Mouse (Mus musculus) heart, embryonic 15.5 days (tissue): Measurements from ENCODE around the gene Cherp. TPM values are rescaled to one million over a fixed set of nuclear protein-coding genes. Genes with fewer than 3 reads are reported as not detected.

Experiments
- ATAC-seq: fragments of 200-750 bp; cut with Nextera tagmentation; replicated peaks from 2 replicates; pipeline ENCODE4 v1.8.0; 2017; ENCODE audit warnings: low read depth, moderate TSS enrichment; ENCODE audit not compliant: insufficient number of reproducible peaks, insufficient read depth, low FRiP score
- H3K27ac ChIP-seq: fragments of 300-500 bp; sonication (generic); 2 replicates; pipeline ENCODE4 v1.5.1; 2015; ENCODE audit warnings: mild to moderate bottlenecking, inconsistent platforms
- H3K27me3 ChIP-seq: fragments of 300-500 bp; sonication (generic); 2 replicates; pipeline ENCODE4 v1.6.1; 2015; ENCODE audit warnings: inconsistent platforms
- H3K36me3 ChIP-seq: fragments of 300-500 bp; sonication (generic); 2 replicates; pipeline ENCODE4 v1.6.1; 2015; ENCODE audit warnings: mild to moderate bottlenecking, inconsistent platforms
- H3K4me1 ChIP-seq: fragments of 300-500 bp; sonication (generic); replicated peaks from 2 replicates; pipeline ENCODE4 v1.6.1; 2015; ENCODE audit warnings: inconsistent platforms
- H3K4me2 ChIP-seq: fragments of 300-500 bp; sonication (generic); 2 replicates; pipeline ENCODE4 v1.6.1; 2015; ENCODE audit warnings: inconsistent platforms, mild to moderate bottlenecking, moderate library complexity
- H3K4me3 ChIP-seq: fragments of 300-500 bp; sonication (generic); 2 replicates; pipeline ENCODE4 v1.5.1; 2015; ENCODE audit warnings: mild to moderate bottlenecking, inconsistent platforms
- H3K9ac ChIP-seq: fragments of 300-500 bp; sonication (generic); 2 replicates; pipeline ENCODE4 v1.6.1; 2015; ENCODE audit warnings: mild to moderate bottlenecking, inconsistent platforms
- H3K9me3 ChIP-seq: fragments of 300-500 bp; sonication (generic); replicated peaks from 2 replicates; pipeline ENCODE4 v1.6.1; 2016; ENCODE audit warnings: inconsistent platforms
- WGBS: fragments of 180-500 bp; shearing (Covaris S2); methylation state at CpG from one replicate; pipeline ENCODE4 v1.1.7; 2015; ENCODE audit warnings: mixed read lengths; 5-methylcytosine and 5-hydroxymethylcytosine counted together
- polyA plus RNA-seq: library from polyadenylated mRNA; unstranded; fragments of >200 nt; fragmentation: Nextera tagmentation; extraction: Ambion mirVana; gene quantifications from 2 replicates; pipeline ENCODE4 v1.2.1, GENCODE M21; 2015

The Cherp gene
- polyA plus RNA-seq, 1 experiment from 2014 or later, result 36.1 TPM

GRCm38 (mm10) chr8:72469984-72470383 lies 5.0 kb downstream of the Cherp start:
- Histone ChIP-seq H3K9ac (no peak overlapping the region), H3K36me3 (peaks cover 79% of the 10 kb centered on the region), H3K9me3 (no peaks in the 10 kb centered on the region), H3K4me2 (no peak overlapping the region), H3K4me1 (peaks cover 14% of the 10 kb centered on the region), H3K27me3 (no peaks in the 10 kb centered on the region), H3K27ac (no peak overlapping the region), H3K4me3 (no peak overlapping the region)
- whole genome bisulfite sequencing, result 88% methylated on average over 8 of the region's 8 CpGs
- no peak for ATAC-seq

- Histone ChIP-seq H3K27me3 (no peaks in the 10 kb centered on the region), H3K4me1 (peaks cover 12% of the 10 kb centered on the region), H3K4me2 (no peak overlapping the region), H3K9ac (no peak overlapping the region), H3K9me3 (no peaks in the 10 kb centered on the region), H3K36me3 (peaks cover 87% of the 10 kb centered on the region), H3K27ac (no peak overlapping the region), H3K4me3 (no peak overlapping the region)
- no peak for ATAC-seq
- WGBS, result 83% methylated on average over 2 of the region's 2 CpGs
These were observed 5.8 kb downstream of the Cherp start for GRCm38 (mm10) chr8:72469243-72469642.

GRCm38 (mm10) chr8:72464211-72464610 lies 10.8 kb downstream of the Cherp start:
- no peak overlapping the region for H3K9ac ChIP-seq
- H3K27ac ChIP-seq, result no peak overlapping the region
- H3K4me1 ChIP-seq, result no peaks in the 10 kb centered on the region
- H3K36me3 ChIP-seq, result peaks cover 99% of the 10 kb centered on the region
- WGBS, result 93% methylated on average over 10 of the region's 10 CpGs
- H3K27me3 ChIP-seq, result no peaks in the 10 kb centered on the region
- no peak overlapping the region for H3K4me2 ChIP-seq
- H3K9me3 ChIP-seq, result no peaks in the 10 kb centered on the region
- H3K4me3 ChIP-seq, result no peak overlapping the region
- ATAC-seq, result no peak

GRCm38 (mm10) chr8:72459881-72460533 lies 15.0 kb downstream of the Cherp start:
- Histone ChIP-seq H3K4me1 (no peaks in the 10 kb centered on the region), H3K27me3 (no peaks in the 10 kb centered on the region), H3K27ac (no peak overlapping the region), H3K9ac (no peak overlapping the region), H3K9me3 (no peaks in the 10 kb centered on the region), H3K36me3 (peaks cover 67% of the 10 kb centered on the region), H3K4me3 (no peak overlapping the region), H3K4me2 (no peak overlapping the region)
- WGBS, result 92% methylated on average over 4 of the region's 4 CpGs
- no peak for ATAC-seq

GRCm38 (mm10) chr8:72458457-72458856 lies 16.6 kb downstream of the Cherp start:
- no peak overlapping the region for H3K27ac ChIP-seq
- peaks cover 60% of the 10 kb centered on the region for H3K36me3 ChIP-seq
- no peak overlapping the region for H3K4me2 ChIP-seq
- H3K9me3 ChIP-seq, result no peaks in the 10 kb centered on the region
- 82% methylated on average over 6 of the region's 6 CpGs for WGBS
- ATAC-seq, result no peak
- H3K27me3 ChIP-seq, result no peaks in the 10 kb centered on the region
- no peaks in the 10 kb centered on the region for H3K4me1 ChIP-seq
- no peak overlapping the region for H3K9ac ChIP-seq
- H3K4me3 ChIP-seq, result no peak overlapping the region

GRCm38 (mm10) chr8:72457806-72458205 lies 17.2 kb downstream of the Cherp start:
- no peak for ATAC-seq
- H3K4me1 ChIP-seq, result no peaks in the 10 kb centered on the region
- no peak overlapping the region for H3K4me3 ChIP-seq
- no peak overlapping the region for H3K4me2 ChIP-seq
- H3K27ac ChIP-seq, result no peak overlapping the region
- H3K27me3 ChIP-seq, result no peaks in the 10 kb centered on the region
- no peak overlapping the region for H3K9ac ChIP-seq
- peaks cover 60% of the 10 kb centered on the region for H3K36me3 ChIP-seq
- WGBS, result 87% methylated on average over 3 of the region's 3 CpGs
- no peaks in the 10 kb centered on the region for H3K9me3 ChIP-seq

- H3K4me2 ChIP-seq, result no peak overlapping the region
- H3K27me3 ChIP-seq, result no peaks in the 10 kb centered on the region
- peaks cover 47% of the 10 kb centered on the region for H3K36me3 ChIP-seq
- WGBS, result 60% methylated on average over 4 of the region's 4 CpGs
- no peaks in the 10 kb centered on the region for H3K9me3 ChIP-seq
- no peak overlapping the region for H3K4me3 ChIP-seq
- H3K9ac ChIP-seq, result no peak overlapping the region
- no peaks in the 10 kb centered on the region for H3K4me1 ChIP-seq
- no peak overlapping the region for H3K27ac ChIP-seq
- ATAC-seq, result no peak
These were observed 19.7 kb downstream of the Cherp start for GRCm38 (mm10) chr8:72455317-72455716.

- Histone ChIP-seq H3K9ac (no peak overlapping the region), H3K4me1 (no peaks in the 10 kb centered on the region), H3K9me3 (no peaks in the 10 kb centered on the region), H3K27me3 (no peaks in the 10 kb centered on the region), H3K4me3 (no peak overlapping the region), H3K4me2 (no peak overlapping the region), H3K36me3 (peaks cover 49% of the 10 kb centered on the region), H3K27ac (no peak overlapping the region)
- 97% methylated on average over 2 of the region's 2 CpGs for WGBS
- no peak for ATAC-seq
These were observed 21.1 kb downstream of the Cherp start for GRCm38 (mm10) chr8:72453904-72454303.

- Histone ChIP-seq H3K9ac (no peak overlapping the region), H3K4me2 (no peak overlapping the region), H3K9me3 (no peaks in the 10 kb centered on the region), H3K4me1 (no peaks in the 10 kb centered on the region), H3K27me3 (no peaks in the 10 kb centered on the region), H3K27ac (no peak overlapping the region), H3K4me3 (no peak overlapping the region), H3K36me3 (peaks cover 41% of the 10 kb centered on the region)
- 66% methylated on average over 8 of the region's 8 CpGs for WGBS
- no peak for ATAC-seq
These were observed 23.5 kb downstream of the Cherp start for GRCm38 (mm10) chr8:72451516-72451915.

- Histone ChIP-seq H3K4me2 (no peak overlapping the region), H3K4me3 (no peak overlapping the region), H3K36me3 (peaks cover 12% of the 10 kb centered on the region), H3K27ac (no peak overlapping the region), H3K9ac (no peak overlapping the region), H3K4me1 (peaks cover 4% of the 10 kb centered on the region; the same call in 1 of the 2 replicates), H3K9me3 (no peaks in the 10 kb centered on the region), H3K27me3 (no peaks in the 10 kb centered on the region)
- ATAC-seq, result no peak
- WGBS, result 90% methylated on average over 6 of the region's 6 CpGs
These were observed 30.0 kb downstream of the Cherp start for GRCm38 (mm10) chr8:72445071-72445470.

- Histone ChIP-seq H3K27ac (0 out of 2 replicates have a peak overlapping the region, but pooled peaks have one; percentile 29), H3K4me1 (peaks cover 4% of the 10 kb centered on the region; the same call in 1 of the 2 replicates), H3K9me3 (no peaks in the 10 kb centered on the region), H3K9ac (peak overlapping the region; percentile 59), H3K36me3 (0 out of 2 replicates have a peak, but pooled peaks cover 1% of the 10 kb centered on the region), H3K4me2 (peak overlapping the region; percentile 74), H3K4me3 (peak overlapping the region; percentile 51), H3K27me3 (no peaks in the 10 kb centered on the region)
- 47% methylated on average over 6 of the region's 6 CpGs for WGBS
- no peak; the same call in none of the 2 replicates for ATAC-seq
These were observed 31.1 kb downstream of the Cherp start for GRCm38 (mm10) chr8:72443994-72444350.

GRCm38 (mm10) chr8:72443338-72443993 lies 31.6 kb downstream of the Cherp start, which contains the start of the genes Calr3 and 1700030K09Rik:
TSS of gene Calr3 (minus strand) at chr8:72443870.
TSS of gene 1700030K09Rik (plus strand) at chr8:72443880.
- Histone ChIP-seq H3K27me3 (no peaks in the 10 kb centered on the region), H3K4me3 (peak within 1 kb of the TSS; percentile 51), H3K9me3 (no peaks in the 10 kb centered on the region), H3K4me1 (peaks cover 4% of the 10 kb centered on the region; the same call in 1 of the 2 replicates), H3K36me3 (no peaks in the 10 kb centered on the region), H3K9ac (peak within 1 kb of the TSS; percentile 59), H3K27ac (0 out of 2 replicates have a peak within 1 kb of the TSS, but pooled peaks have one; percentile 29), H3K4me2 (peak within 1 kb of the TSS; percentile 74)
- peak; percentile 99 for ATAC-seq
- 5% methylated on average over 34 of the region's 34 CpGs for WGBS
